Mouse (Mus musculus) neural tube, embryonic 11.5 days (tissue): ENCODE data around the gene Dok1. TPM values are rescaled to one million over a fixed set of nuclear protein-coding genes. Genes with fewer than 3 reads are reported as not detected.

Source experiments
- ATAC-seq: fragments of 200-750 bp; cut with Nextera tagmentation; 2 replicates; pipeline ENCODE4 v1.8.0; 2017; ENCODE audit warnings: moderate number of reproducible peaks, mild to moderate bottlenecking, moderate TSS enrichment, moderate library complexity; ENCODE audit not compliant: insufficient read depth, low FRiP score, low TSS enrichment
- DNase-seq: peaks from one replicate; pipeline ENCODE4 v3.0.0-alpha.2; 2015; ENCODE audit warnings: low spot score
- H3K27ac ChIP-seq: fragments of 300-500 bp; sonication (generic); 2 replicates; pipeline ENCODE4 v1.5.1; 2014; ENCODE audit warnings: low read depth, mild to moderate bottlenecking, low read length
- H3K27me3 ChIP-seq: fragments of 300-500 bp; sonication (generic); 2 replicates; pipeline ENCODE4 v1.6.1; 2014; ENCODE audit warnings: mild to moderate bottlenecking, low read length, mixed read lengths; ENCODE audit not compliant: control insufficient read depth, insufficient read depth
- H3K36me3 ChIP-seq: fragments of 300-500 bp; sonication (generic); 2 replicates; pipeline ENCODE4 v1.6.1; 2014; ENCODE audit warnings: mild to moderate bottlenecking, low read length, moderate library complexity, mixed read lengths; ENCODE audit not compliant: control insufficient read depth, insufficient read depth
- H3K4me1 ChIP-seq: fragments of 300-500 bp; sonication (generic); 2 replicates; pipeline ENCODE4 v1.6.1; 2014; ENCODE audit warnings: low read length, mixed read lengths; ENCODE audit not compliant: control insufficient read depth, insufficient read depth
- H3K4me2 ChIP-seq: fragments of 300-500 bp; sonication (generic); 2 replicates; pipeline ENCODE4 v1.6.1; 2014; ENCODE audit warnings: low read depth, mild to moderate bottlenecking, moderate library complexity
- H3K4me3 ChIP-seq: fragments of 300-500 bp; sonication (generic); 2 replicates; pipeline ENCODE4 v1.5.1; 2014; ENCODE audit warnings: low read depth, low read length
- H3K9ac ChIP-seq: fragments of 300-500 bp; sonication (generic); 2 replicates; pipeline ENCODE4 v1.6.1; 2014; ENCODE audit warnings: mild to moderate bottlenecking, low read length
- H3K9me3 ChIP-seq: fragments of 300-500 bp; sonication (generic); 2 replicates; pipeline ENCODE4 v1.6.1; 2016; ENCODE audit warnings: low read length; ENCODE audit not compliant: control insufficient read depth
- WGBS: fragments of 180-500 bp; shearing (Covaris S2); extraction: QIAGEN DNeasy Blood & Tissue Kit; methylation state at CpG from one replicate; pipeline ENCODE4 v1.1.7; 2014; 5-methylcytosine and 5-hydroxymethylcytosine counted together
- microRNA-seq: library from miRNA; unstranded; fragments of <30 nt; microRNA quantifications from one replicate; pipeline ENCODE4, GENCODE M21; 2016
- polyA plus RNA-seq: library from polyadenylated mRNA; unstranded; fragments of >200 nt; fragmentation: Nextera tagmentation; extraction: Ambion mirVana; gene quantifications from 2 replicates; pipeline ENCODE4 v1.2.1, GENCODE M21; 2014

The Dok1 gene
- polyA plus RNA-seq, 1 experiment from 2014 or later: 5.6 TPM

DNA sequence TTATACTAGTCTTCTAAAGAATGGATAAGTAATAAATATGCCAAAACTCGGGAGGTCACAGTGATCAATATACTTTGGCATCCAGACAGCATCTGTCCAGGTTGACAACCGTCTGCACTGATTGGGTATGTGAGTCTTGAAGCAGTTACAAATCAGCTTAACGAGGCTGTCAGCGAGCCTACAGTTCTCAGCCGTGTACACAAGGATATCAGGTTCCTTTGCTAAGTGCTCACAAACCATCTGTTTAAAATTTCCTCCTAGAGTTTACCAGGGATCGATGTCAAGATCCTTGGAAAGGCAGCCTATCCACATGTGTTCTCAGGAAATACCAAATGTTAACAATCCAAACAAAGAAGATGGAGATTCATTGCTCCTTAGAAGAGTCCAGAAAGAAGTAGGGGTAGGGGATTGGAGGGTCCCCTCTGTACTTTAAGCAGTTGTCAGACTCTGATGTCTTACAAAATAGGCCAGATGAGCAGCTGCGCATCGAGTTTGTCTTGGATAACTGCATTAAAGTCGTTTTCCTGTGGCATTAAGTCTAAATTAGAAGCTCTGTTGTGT is 45.8 kb downstream of the Dok1 start:
- H3K27me3 ChIP-seq: no peaks in the 10 kb centered on the region
- DNase-seq (no peak), ATAC-seq (no peak)
- no peaks in the 10 kb centered on the region for H3K9me3 ChIP-seq
- no peaks in the 10 kb centered on the region for H3K4me1 ChIP-seq
- no peak overlapping the region for H3K9ac ChIP-seq
- H3K27ac ChIP-seq: no peak overlapping the region
- WGBS: 48% methylated on average over 9 of the region's 9 CpGs
- H3K36me3 ChIP-seq: no peaks in the 10 kb centered on the region
- no peak overlapping the region for H3K4me3 ChIP-seq
- no peak overlapping the region for H3K4me2 ChIP-seq

Small RNA genes within 50 kb of the gene (microRNA-seq; reads per million reads assigned to microRNA genes)
- not detected for gene Mir7040

Other genes starting within 250 kb of the Dok1 start
- gene Sema4f, start 93.7 kb downstream of the Dok1 start, polyA plus RNA-seq: 3.0 and 3.4 TPM in 2 replicates
- 0.26 TPM in 1 of 2 replicates, not detected in the other for gene M1ap, start 86.6 kb downstream of the Dok1 start, polyA plus RNA-seq
- gene Loxl3, start 702 bp upstream of the Dok1 start, polyA plus RNA-seq: 6.7 and 9.2 TPM in 2 replicates
- 122 TPM in 2 replicates for gene Aup1, start 21.1 kb upstream of the Dok1 start, polyA plus RNA-seq
- 33.2 and 34.1 TPM in 2 replicates for gene Htra2, start 21.8 kb upstream of the Dok1 start, polyA plus RNA-seq
- 1.4 and 1.6 TPM in 2 replicates for gene Dqx1, start 24.4 kb upstream of the Dok1 start, polyA plus RNA-seq
- gene Tlx2, start 36.8 kb upstream of the Dok1 start, polyA plus RNA-seq: 21.2 and 30.4 TPM in 2 replicates
- 41.8 and 42.0 TPM in 2 replicates for gene Pcgf1, start 44.4 kb upstream of the Dok1 start, polyA plus RNA-seq
- 2.5 and 2.7 TPM in 2 replicates for gene Lbx2, start 52.9 kb upstream of the Dok1 start, polyA plus RNA-seq
- gene Ccdc142, start 68.1 kb upstream of the Dok1 start, polyA plus RNA-seq: 3.3 and 3.5 TPM in 2 replicates
- 2.1 and 2.7 TPM in 2 replicates for gene Gm42688, start 68.1 kb upstream of the Dok1 start, polyA plus RNA-seq
- gene Mrpl53, start 75.6 kb upstream of the Dok1 start, polyA plus RNA-seq: 118 and 123 TPM in 2 replicates
- gene Mogs, start 82.0 kb upstream of the Dok1 start, polyA plus RNA-seq: 30.5 and 31.9 TPM in 2 replicates
- gene Wbp1, start 88.1 kb upstream of the Dok1 start, polyA plus RNA-seq: 169 and 177 TPM in 2 replicates
- 19.8 and 23.4 TPM in 2 replicates for gene Ino80b, start 92.0 kb upstream of the Dok1 start, polyA plus RNA-seq
- gene Rtkn, start 102.0 kb upstream of the Dok1 start, polyA plus RNA-seq: 20.6 and 22.1 TPM in 2 replicates
- gene Wdr54, start 122.9 kb upstream of the Dok1 start, polyA plus RNA-seq: 12.2 and 14.5 TPM in 2 replicates
- 1.4 and 1.5 TPM in 2 replicates for gene 1700003E16Rik, start 122.9 kb upstream of the Dok1 start, polyA plus RNA-seq
- 114 and 125 TPM in 2 replicates for gene Dctn1, start 132.4 kb upstream of the Dok1 start, polyA plus RNA-seq
- 0.28 and 0.77 TPM in 2 replicates for gene Slc4a5, start 186.4 kb upstream of the Dok1 start, polyA plus RNA-seq